Mouse (Mus musculus) CH12.LX (cell line): ENCODE data around the gene Alyref2.

Experiments
- CTCF ChIP-seq, 2 experiments: IDR thresholded peaks in 1 of 2; conservative IDR thresholded peaks in 1 of 2; 2 replicates each; pipeline ENCODE4 v1.5.1; 2011 to 2012; ENCODE audit warnings: low read depth in 2 of 2, low read length in 2 of 2, improper control_type of control experiment in 1 of 2, inconsistent platforms in 1 of 2, mild to moderate bottlenecking in 1 of 2, moderate library complexity in 1 of 2
- USF1 ChIP-seq: IDR thresholded peaks from 2 replicates; pipeline ENCODE4 v1.6.1; 2014; ENCODE audit warnings: low read depth, mild to moderate bottlenecking, inconsistent platforms, low read length, improper control_type of control experiment

DNA sequence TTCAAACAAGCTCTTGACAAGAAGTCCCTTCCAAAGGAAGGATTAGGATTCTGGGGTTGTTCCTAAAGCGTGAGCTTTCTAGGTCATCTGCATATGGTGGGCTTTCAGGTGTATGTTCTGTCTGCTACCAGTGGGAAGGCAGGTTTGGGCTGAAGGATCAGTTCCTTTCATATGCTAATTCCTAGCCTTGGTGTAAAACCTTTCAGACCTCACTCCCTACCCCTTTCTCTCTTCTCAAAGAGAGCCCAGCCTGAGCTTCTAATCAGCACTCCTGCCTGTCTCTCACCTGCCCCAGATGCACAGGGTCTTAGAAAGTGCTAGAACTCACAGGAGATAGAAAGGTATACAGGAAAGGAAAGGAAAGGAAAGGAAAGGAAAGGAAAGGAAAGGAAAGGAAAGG, 31.8 kb upstream of the Alyref2 start:
- TF ChIP-seq CTCF (conservative IDR thresholded peaks at IDR 0.05 in 1 of 2, IDR thresholded peaks at IDR 0.05 in 1 of 2; ENCODE audit: low read depth in 2 of 2, low read length in 2 of 2): no peak
- no peak for TF ChIP-seq USF1
